Mouse (Mus musculus): ENCODE data around the gene Tmem247. TPM values are rescaled to one million over a fixed set of nuclear protein-coding genes. Genes with fewer than 3 reads are reported as not detected.

The Tmem247 gene
- polyA plus RNA-seq, 1 experiment from 2014 or later: not detected

GRCm38 (mm10) chr17:86904206-86904605 is 12.9 kb upstream of the Tmem247 start:
- Histone ChIP-seq H3K27ac (no peak overlapping the region), H3K36me3 (no peaks in the 10 kb centered on the region)
- 80% methylated on average over 3 of the region's 3 CpGs for WGBS

DNA sequence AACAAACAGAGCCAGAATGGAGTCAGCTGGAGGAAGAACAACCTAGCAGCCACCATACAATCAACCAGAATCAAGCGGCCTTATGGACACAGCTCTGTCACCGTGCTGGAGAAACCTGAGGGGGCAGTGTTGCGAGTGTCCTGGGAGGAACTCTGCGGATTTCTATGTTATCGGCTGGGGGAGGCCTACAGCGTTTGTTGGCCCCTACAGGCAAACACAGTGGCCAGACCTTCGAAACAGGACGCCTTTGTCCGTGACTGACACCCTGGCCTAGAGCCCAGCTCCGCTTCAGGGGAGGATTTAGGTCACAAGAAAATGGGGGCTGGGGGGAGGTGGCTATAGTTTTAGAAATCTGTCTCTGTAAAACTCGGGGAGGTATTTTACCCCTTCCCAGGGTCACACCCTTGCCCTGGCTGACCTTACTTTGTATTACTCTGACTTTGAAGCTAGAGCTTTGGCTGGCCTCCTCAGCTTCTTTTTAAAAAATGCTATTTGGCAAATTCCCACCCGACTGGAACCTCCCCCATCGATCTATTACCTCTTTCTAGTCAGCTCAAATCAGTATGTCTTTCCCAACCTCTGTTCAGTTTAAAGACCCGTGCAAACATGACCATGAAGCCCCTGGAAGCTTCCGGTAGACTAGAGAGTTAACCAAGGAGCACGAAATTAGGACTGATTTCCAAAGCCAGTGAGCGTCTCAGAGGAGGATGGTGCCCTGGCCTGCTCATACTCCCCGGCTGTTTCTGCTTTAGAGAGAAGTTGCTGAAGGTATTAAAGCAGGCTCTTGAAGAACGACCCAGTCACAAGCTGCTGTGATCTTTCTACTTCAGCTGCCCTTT is 11.6 kb upstream of the Tmem247 start:
- H3K4me3 ChIP-seq: no peak overlapping the region; the same call in 1 of the 2 replicates
- peaks cover 34% of the 10 kb centered on the region for H3K4me1 ChIP-seq (replicated peaks)
- no peaks in the 10 kb centered on the region for H3K36me3 ChIP-seq
- H3K27me3 ChIP-seq (ENCODE audit: insufficient read depth, poor library complexity, severe bottlenecking): peaks cover 19% of the 10 kb centered on the region
- DNase-seq (ENCODE audit: low spot score): peak; percentile 68
- peak overlapping the region; percentile 46 for H3K27ac ChIP-seq
- WGBS: 23% methylated on average over 19 of the region's 19 CpGs
- H3K9me3 ChIP-seq: no peaks in the 10 kb centered on the region

More at GRCm38 (mm10) chr17:86904206-86904605, 12.9 kb upstream of the Tmem247 start:
- Histone ChIP-seq H3K4me1 (replicated peaks) (peaks cover 34% of the 10 kb centered on the region), H3K4me3 (no peak overlapping the region), H3K27me3 (ENCODE audit: insufficient read depth, poor library complexity, severe bottlenecking) (peaks cover 19% of the 10 kb centered on the region), H3K9me3 (no peaks in the 10 kb centered on the region)
- no peak for DNase-seq (ENCODE audit: low spot score)

GRCm38 (mm10) chr17:86906136-86906461 is 11.0 kb upstream of the Tmem247 start:
- Histone ChIP-seq H3K27me3 (ENCODE audit: insufficient read depth, poor library complexity, severe bottlenecking) (peaks cover 19% of the 10 kb centered on the region), H3K4me3 (no peak overlapping the region), H3K27ac (peak overlapping the region; percentile 46; the same call in 1 of the 2 replicates), H3K36me3 (no peaks in the 10 kb centered on the region), H3K4me1 (replicated peaks) (peaks cover 34% of the 10 kb centered on the region), H3K9me3 (no peaks in the 10 kb centered on the region)
- 4% methylated on average over 9 of the region's 9 CpGs for whole genome bisulfite sequencing
- DNase-seq (ENCODE audit: low spot score): peak; percentile 85

- peaks cover 36% of the 10 kb centered on the region for H3K4me1 ChIP-seq (replicated peaks)
- H3K27me3 ChIP-seq (ENCODE audit: insufficient read depth, poor library complexity, severe bottlenecking): peaks cover 19% of the 10 kb centered on the region
- H3K27ac ChIP-seq: no peak overlapping the region
- H3K9me3 ChIP-seq: no peaks in the 10 kb centered on the region
- H3K4me3 ChIP-seq: no peak overlapping the region
- no peak for DNase-seq (ENCODE audit: low spot score)
- WGBS: 38% methylated on average over 6 of the region's 6 CpGs
- no peaks in the 10 kb centered on the region for H3K36me3 ChIP-seq
These were observed 10.5 kb upstream of the Tmem247 start for GRCm38 (mm10) chr17:86906601-86907000.

- Histone ChIP-seq H3K36me3 (no peaks in the 10 kb centered on the region), H3K27me3 (ENCODE audit: insufficient read depth, poor library complexity, severe bottlenecking) (peaks cover 19% of the 10 kb centered on the region), H3K27ac (no peak overlapping the region), H3K9me3 (no peaks in the 10 kb centered on the region), H3K4me3 (no peak overlapping the region), H3K4me1 (replicated peaks) (peaks cover 40% of the 10 kb centered on the region)
- WGBS: 84% methylated on average over 3 of the region's 3 CpGs
- DNase-seq (ENCODE audit: low spot score): no peak
These were observed 10.1 kb upstream of the Tmem247 start for GRCm38 (mm10) chr17:86907092-86907491.

- H3K9me3 ChIP-seq: no peaks in the 10 kb centered on the region
- peaks cover 19% of the 10 kb centered on the region for H3K27me3 ChIP-seq (ENCODE audit: insufficient read depth, poor library complexity, severe bottlenecking)
- H3K36me3 ChIP-seq: no peaks in the 10 kb centered on the region
- H3K4me1 ChIP-seq (replicated peaks): peaks cover 39% of the 10 kb centered on the region
- no peak for DNase-seq (ENCODE audit: low spot score)
- 68% methylated on average over 8 of the region's 8 CpGs for WGBS
- H3K4me3 ChIP-seq: no peak overlapping the region
- H3K27ac ChIP-seq: no peak overlapping the region
These were observed 8.8 kb upstream of the Tmem247 start for GRCm38 (mm10) chr17:86908316-86908715.

GRCm38 (mm10) chr17:86909733-86910495 is 7.2 kb upstream of the Tmem247 start:
- peaks cover 23% of the 10 kb centered on the region for H3K4me1 ChIP-seq (replicated peaks)
- peak; percentile 36 for DNase-seq (ENCODE audit: low spot score)
- no peaks in the 10 kb centered on the region for H3K36me3 ChIP-seq
- H3K27ac ChIP-seq: peak overlapping the region; percentile 42; the same call in 1 of the 2 replicates
- H3K27me3 ChIP-seq (ENCODE audit: insufficient read depth, poor library complexity, severe bottlenecking): peaks cover 7% of the 10 kb centered on the region; the same call in 1 of the 2 replicates
- no peak overlapping the region for H3K4me3 ChIP-seq
- no peaks in the 10 kb centered on the region for H3K9me3 ChIP-seq
- 76% methylated on average over 14 of the region's 14 CpGs for WGBS

DNA sequence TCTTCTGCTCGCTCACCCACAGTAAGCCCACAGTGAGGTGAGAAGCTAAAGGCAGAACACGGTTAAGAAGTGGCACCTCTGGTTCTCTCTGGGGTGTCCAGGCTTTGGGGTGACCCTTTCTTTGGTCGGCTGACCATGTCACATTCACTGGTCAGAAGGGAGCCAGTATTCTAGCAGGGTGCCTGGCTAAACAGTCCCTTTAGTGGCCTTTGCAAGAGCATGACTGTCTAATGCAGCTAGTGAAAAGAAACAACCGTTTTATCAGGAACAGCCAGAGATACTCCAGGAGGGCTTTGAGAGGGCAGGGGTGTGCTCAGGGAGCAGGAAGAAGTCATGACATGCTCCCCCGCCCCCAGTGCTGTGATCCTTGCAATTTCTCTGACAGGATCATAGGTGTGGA is 5.9 kb upstream of the Tmem247 start:
- peak; percentile 1 for DNase-seq (ENCODE audit: low spot score)
- Histone ChIP-seq H3K4me3 (no peak overlapping the region), H3K27me3 (ENCODE audit: insufficient read depth, poor library complexity, severe bottlenecking) (peaks cover 6% of the 10 kb centered on the region; the same call in 1 of the 2 replicates), H3K27ac (no peak overlapping the region), H3K4me1 (replicated peaks) (peaks cover 12% of the 10 kb centered on the region; the same call in 1 of the 2 replicates), H3K9me3 (no peaks in the 10 kb centered on the region), H3K36me3 (no peaks in the 10 kb centered on the region)
- WGBS: 62% methylated on average over 5 of the region's 5 CpGs

GRCm38 (mm10) chr17:86913003-86913607 is 4.0 kb upstream of the Tmem247 start:
- no peaks in the 10 kb centered on the region for H3K36me3 ChIP-seq

GRCm38 (mm10) chr17:86915540-86915939 is 1.6 kb upstream of the Tmem247 start:
- whole genome bisulfite sequencing: 83% methylated on average over 4 of the region's 4 CpGs
- Histone ChIP-seq H3K4me3 (no peak overlapping the region), H3K27me3 (ENCODE audit: insufficient read depth, poor library complexity, severe bottlenecking) (no peaks in the 10 kb centered on the region), H3K4me1 (replicated peaks) (peaks cover 6% of the 10 kb centered on the region; the same call in 1 of the 2 replicates), H3K36me3 (no peaks in the 10 kb centered on the region), H3K27ac (no peak overlapping the region), H3K9me3 (no peaks in the 10 kb centered on the region)
- DNase-seq (ENCODE audit: low spot score): no peak

More at GRCm38 (mm10) chr17:86913003-86913607, 4.0 kb upstream of the Tmem247 start:
- Histone ChIP-seq H3K27me3 (ENCODE audit: insufficient read depth, poor library complexity, severe bottlenecking) (no peaks in the 10 kb centered on the region), H3K9me3 (no peaks in the 10 kb centered on the region), H3K4me1 (replicated peaks) (peaks cover 12% of the 10 kb centered on the region; the same call in 1 of the 2 replicates), H3K27ac (no peak overlapping the region), H3K4me3 (no peak overlapping the region)
- 86% methylated on average over 7 of the region's 7 CpGs for WGBS
- peak; percentile 1 for DNase-seq (ENCODE audit: low spot score)

GRCm38 (mm10) chr17:86918786-86919185 is 1.6 kb downstream of the Tmem247 start:
- 73% methylated on average over 6 of the region's 6 CpGs for WGBS
- Histone ChIP-seq H3K27me3 (ENCODE audit: insufficient read depth, poor library complexity, severe bottlenecking) (no peaks in the 10 kb centered on the region), H3K4me3 (no peak overlapping the region), H3K4me1 (replicated peaks) (peaks cover 9% of the 10 kb centered on the region; the same call in 1 of the 2 replicates), H3K36me3 (no peaks in the 10 kb centered on the region), H3K27ac (no peak overlapping the region), H3K9me3 (no peaks in the 10 kb centered on the region)
- DNase-seq (ENCODE audit: low spot score): no peak

GRCm38 (mm10) chr17:86919729-86920128 is 2.6 kb downstream of the Tmem247 start:
- no peaks in the 10 kb centered on the region for H3K27me3 ChIP-seq (ENCODE audit: insufficient read depth, poor library complexity, severe bottlenecking)
- 91% methylated on average over 11 of the region's 11 CpGs for WGBS
- no peaks in the 10 kb centered on the region for H3K9me3 ChIP-seq
- no peaks in the 10 kb centered on the region for H3K36me3 ChIP-seq
- no peak overlapping the region for H3K27ac ChIP-seq
- no peak for DNase-seq (ENCODE audit: low spot score)
- no peak overlapping the region for H3K4me3 ChIP-seq
- H3K4me1 ChIP-seq (replicated peaks): peaks cover 12% of the 10 kb centered on the region; the same call in 1 of the 2 replicates

Data from hindbrain, embryonic 10.5 days (tissue).